Mouse (Mus musculus): ENCODE measurements around the gene Srgap1.

- TF ChIP-seq POLR2A (IDR thresholded peaks at IDR 0.05; ENCODE audit: low read depth, low read length) (no peak), CTCF (IDR thresholded peaks at IDR 0.05; ENCODE audit: extremely low read depth, insufficient read length, insufficient replicate concordance, low read depth, low read length) (no peak)
Measured at GRCm38 (mm10) chr10:122005560-122005959, 41.6 kb downstream of the Srgap1 start.
